Mouse (Mus musculus) layer of hippocampus, postnatal 36 days (tissue): ENCODE measurements around the gene Cyp39a1. TPM values are rescaled to one million over a fixed set of nuclear protein-coding genes. Genes with fewer than 3 reads are reported as not detected.

Experiments used
- DNase-seq, 2 experiments: peaks; one replicate each; pipeline ENCODE4 v3.0.0; 2022
- total RNA-seq, 2 experiments: library from RNA; stranded (reverse); gene quantifications; 2 replicates each; pipeline ENCODE4 v1.2.3; 2021

The Cyp39a1 gene
- total RNA-seq, 2 experiments from 2014 or later, result 0.73 to 1.2 TPM

DNA sequence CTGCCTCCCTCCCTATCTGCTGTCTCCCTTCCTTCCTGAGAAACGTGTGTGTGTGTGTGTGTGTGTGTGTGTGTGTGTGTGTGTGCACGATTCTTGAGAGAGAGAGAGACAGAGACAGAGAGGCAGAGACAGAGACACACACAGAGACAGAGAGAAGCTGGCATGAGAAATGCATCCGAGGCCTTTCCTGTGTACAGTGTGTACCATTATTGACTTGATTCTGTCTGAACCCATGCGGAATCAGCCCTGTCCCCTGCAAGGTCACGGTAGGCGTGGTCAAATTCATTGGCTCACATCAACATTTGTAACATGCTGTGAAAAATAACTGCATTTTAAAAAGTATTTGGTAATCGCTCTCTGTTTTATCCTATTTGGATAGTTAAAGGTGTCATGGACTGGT, 16.9 kb downstream of the Cyp39a1 start:
- no peak for DNase-seq

DNA sequence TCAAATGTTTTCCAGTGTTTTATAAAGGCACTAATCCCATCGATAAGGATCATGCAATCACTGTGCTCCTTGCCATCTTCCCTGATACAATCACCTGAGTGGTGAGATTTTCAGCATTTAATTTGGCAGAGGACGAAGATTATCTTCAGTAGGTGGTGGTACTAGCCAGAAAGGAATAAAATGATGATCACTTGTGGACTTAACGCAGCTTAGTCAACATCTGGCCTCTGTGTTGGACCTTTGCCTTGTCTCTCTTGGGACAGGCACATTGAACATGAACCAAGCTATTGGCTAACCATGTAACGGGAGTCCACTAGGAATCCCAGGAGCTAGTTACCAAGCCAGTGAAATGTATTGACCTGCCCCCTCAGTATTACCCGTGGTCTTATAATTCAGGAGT, 17.4 kb downstream of the Cyp39a1 start:
- DNase-seq, result no peak

DNA sequence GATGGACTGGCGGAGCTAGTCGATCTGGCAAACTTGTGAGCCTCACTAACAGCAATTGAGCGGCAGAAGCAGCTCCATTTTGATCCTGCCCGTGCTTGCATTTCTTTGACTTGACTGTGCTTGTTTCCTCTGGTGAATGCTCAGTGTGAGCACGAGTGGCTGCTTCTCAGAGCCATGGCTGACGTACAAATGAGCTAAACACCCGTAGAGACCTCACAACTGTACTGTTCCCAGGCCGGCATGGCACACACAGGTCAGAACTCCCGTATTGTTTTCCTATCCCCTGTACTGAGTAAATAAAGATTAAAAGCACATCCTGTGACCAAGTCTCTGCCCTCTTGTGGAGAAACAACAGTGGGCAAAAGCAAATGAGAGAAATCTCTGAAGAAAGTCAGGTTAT, 22.4 kb downstream of the Cyp39a1 start:
- no peak for DNase-seq

DNA sequence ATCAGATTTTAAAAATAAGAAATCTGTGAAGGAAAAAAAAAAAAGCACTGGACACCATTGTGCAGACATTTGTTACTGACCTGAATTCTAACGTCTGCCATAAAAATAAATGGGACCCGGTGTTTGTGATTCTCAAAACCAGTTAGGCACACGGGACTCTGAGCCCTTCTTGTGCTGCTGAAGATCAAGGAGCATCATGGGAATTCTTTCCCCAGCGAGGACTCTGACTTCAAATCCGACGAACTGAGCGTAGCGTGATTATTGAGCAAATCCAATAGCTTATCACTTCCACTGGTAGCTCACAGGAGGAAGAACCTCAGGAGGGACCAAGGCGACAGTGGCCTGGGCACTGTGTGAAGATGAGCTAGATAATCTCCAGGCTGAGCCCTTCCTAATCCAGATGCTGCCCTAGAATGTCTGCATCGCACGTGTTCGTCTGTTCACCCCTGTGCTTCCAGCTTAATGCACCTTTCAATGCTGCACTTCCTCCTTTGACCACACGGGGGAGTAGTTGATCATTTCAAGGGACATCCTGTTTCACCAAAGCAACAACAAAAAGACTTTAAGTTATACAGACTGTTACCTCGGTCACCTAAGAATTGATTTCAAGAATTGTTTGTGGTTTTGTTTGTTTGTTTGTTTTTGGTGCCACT, 31.9 kb downstream of the Cyp39a1 start:
- peak; percentile 48 to 75 for DNase-seq

DNA sequence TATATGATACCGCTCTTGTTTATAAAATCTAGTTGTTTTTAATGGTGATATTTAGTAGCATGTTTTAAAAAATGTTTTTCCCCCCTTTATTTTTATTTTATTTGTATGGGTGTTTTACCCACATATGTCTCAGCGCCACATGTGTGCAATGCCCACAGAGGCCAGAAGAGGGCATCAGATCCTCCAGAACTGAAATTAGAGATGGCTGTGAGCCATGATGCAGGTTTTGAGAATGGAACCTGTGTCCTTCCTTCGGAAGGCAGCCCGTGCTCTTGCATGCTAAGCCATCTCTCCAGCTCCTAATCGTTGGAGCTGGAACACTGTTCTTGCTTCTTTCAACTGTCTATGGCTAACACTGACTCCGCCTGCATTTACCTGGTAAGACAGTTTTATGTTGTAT, 33.8 kb downstream of the Cyp39a1 start:
- peak; percentile 19 to 24 for DNase-seq

DNA sequence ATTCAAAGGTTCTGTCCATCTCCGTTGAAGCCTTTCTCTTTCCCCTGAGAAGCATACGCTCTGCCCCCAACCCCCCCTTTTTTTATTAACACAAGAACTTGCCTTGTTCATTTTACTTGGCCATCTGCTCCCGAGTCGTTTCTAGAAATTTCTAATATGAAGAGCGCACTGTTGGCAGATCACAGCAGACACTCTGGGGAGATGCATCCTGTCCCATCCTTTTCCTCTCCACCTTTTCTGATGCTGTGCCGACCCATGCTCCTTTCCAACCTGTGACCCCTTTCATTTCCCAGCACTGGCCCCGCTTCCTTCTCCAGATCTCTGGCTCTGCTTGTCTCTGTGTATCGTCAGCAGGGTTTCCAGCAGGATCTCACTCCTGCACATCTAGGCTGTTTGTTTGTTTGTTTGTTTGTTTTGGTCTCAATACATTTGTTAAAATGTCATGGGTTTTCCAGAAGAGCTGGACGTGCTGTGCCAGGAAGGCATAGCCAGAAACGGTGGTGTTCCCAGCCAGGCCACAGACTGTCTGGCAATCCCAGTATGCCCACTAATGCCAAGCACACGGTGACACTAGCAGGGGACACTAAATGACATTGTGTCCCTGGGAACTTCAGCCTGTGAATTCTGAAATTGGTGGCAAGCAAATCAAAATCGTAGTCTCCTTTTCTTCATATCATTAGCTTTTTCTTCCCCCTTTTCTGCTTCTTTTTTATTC, 37.1 kb downstream of the Cyp39a1 start:
- DNase-seq, result no peak

DNA sequence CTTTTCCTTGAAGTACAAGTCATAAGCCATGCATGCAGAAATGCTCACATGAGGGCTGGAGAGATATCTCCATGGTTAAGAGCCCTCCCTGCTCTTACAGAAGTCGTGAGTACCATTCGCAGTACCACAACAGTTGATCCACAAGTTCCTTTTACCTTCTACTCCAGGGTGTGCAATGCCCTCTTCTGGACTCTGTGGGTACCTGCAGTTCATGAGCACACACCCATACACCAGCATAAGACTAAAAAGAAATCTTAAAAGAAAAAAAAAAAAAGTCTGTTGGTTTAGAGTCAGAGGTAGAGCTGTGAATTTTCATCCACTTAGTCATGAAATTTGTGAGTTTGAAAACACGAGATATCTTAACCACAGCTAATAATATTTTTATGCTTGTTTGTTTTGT, 39.5 kb downstream of the Cyp39a1 start:
- DNase-seq, result no peak

DNA sequence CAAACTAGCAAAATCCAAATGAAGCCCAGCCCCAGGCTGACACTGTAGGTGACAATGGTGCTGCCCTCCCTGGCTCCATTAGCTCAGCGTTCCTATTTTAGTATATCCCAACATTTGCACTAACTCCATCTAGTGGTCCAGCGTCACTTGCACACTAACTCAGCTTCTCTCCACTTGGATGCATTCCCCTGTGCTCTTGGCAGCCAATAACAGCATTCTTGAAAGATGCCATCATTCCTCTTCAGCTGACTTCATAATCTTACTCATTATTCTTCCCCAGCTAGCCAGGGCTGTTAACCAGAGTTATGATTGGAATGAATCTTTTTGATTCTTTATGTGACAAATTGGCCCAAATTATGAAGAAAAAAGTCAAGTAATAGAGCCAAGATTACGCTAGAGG, 40.0 kb downstream of the Cyp39a1 start:
- no peak for DNase-seq

DNA sequence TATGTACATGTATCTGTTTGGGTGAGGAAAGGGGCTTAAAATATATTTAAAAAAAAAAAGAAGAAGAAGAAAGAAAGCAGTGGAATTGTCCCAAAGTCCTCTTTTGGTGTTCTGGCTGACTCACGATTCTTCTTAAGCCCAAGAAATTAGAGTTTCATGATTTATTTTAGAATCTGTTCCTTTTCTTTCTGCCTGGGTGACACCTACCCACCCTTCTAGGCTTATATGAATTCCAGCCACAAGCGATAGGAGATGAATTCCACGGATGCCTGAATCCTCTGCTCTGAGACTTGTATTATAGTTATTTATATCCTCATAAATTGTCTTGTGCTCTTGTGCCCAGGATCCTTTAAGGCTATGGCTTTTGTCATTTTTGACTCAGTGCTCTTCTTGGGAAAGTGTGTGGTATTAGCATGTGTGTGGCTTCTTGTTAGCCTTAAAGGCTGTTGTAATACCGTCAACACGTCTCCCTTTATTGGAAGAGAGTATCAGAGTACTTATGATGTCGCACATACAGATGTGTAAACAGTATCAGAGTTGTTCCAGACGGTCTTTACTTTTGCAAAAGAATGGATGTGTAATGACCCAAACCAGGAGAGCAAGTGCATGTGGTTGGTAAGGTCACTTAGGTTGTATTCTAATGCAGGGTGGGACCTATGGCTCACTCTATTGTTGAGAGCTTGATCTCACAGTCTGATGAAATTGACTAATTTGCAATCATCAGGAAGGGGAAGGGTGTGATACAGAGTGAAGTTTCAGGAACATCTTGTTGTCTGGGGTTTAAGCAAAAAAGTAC, 44.5 kb downstream of the Cyp39a1 start:
- DNase-seq, result no peak

DNA sequence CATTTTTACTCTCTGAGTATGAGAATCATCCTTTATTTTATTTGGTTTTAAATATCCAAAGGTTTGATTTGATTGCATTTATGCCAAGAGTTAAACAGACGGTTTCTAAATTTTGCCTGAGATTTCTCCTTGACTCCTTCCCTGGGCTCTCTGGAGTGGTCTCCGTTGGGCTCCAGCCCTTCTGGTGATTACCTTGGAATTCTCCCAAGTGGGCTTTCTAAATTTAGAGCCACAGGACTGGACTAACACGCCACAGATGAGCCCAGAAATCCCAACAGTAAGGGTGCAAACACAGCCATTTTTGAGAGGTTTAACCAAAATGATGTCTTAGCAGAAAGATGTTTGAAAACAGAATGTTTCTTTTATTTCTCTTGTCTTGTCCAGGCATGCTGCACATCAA, 47.0 kb downstream of the Cyp39a1 start:
- no peak for DNase-seq

DNA sequence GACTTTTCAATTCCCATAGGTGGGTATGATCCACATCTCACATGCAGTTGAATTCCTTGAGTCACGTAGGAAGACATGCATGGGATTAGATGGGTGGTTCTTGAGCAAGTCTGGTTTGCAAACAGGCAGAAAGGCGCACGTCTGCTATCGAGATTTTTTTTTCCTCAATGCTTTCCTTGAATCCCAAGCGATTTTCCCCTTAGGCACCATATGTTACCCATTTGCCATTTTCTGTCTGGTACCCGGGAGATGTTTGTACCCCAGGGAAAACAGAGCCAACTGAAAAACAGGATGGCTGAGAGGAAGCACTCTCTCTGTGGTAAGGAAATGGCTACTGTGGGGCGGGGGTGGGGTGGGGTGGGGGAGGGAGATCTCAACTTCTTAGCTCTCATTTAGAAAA, 49.4 kb downstream of the Cyp39a1 start:
- no peak for DNase-seq

DNA sequence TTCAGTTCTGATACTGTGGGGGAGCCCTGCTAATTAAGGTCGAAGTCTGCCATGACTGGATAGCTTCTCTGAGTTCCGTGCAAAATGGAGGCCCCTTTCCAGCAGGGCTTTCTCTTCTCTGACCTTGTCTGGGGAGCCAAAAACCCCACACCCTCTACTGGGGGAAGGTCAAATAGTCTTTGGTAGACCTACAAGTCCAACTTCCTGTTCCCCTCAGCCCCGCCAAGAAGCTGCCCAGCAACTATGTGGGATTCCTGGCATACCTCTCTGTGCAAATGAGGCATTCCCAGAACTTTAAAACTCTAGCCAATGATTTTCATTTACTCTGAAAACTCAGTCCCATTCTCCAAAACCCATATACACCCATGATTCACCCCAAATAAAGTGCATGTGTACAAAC, 52.2 kb downstream of the Cyp39a1 start:
- no peak for DNase-seq

DNA sequence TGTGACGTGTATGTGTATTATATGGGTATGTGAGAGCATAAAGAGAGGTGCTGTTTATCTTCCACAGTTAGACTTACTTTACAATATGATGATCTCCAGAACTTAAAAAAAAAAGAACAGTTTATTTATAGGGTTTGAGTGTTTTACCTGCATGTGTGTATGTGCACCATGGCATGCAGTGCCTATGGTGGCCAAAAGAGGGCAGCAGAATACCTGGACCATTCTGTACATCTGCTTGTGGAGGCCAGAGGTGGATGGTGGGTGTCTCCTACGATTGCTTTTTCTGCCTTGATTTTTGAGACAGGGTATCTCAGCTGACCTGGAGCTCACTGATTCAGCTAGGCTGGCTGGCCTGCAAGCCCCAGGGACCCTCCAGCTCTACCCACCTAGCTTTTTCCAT, 57.3 kb downstream of the Cyp39a1 start:
- no peak for DNase-seq

DNA sequence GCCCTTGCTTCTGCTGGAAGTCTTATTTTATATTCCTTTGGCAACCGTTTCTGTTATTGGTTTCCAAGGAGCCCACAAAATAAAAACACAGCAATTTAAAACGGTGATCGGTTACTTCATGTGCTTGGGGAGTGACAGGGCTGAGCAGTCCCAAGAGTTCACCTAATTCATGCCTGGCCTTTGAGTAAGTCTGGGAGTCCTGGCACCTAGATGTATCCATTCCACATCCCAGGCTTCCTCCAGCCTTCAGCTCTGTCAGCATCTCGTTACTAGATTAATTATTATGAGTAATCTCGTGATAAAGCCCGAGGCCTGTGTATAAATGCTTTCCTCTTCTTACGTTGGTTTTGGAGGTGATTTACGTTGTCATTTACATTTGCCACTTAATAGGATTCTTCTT, 64.1 kb downstream of the Cyp39a1 start:
- DNase-seq, result no peak

DNA sequence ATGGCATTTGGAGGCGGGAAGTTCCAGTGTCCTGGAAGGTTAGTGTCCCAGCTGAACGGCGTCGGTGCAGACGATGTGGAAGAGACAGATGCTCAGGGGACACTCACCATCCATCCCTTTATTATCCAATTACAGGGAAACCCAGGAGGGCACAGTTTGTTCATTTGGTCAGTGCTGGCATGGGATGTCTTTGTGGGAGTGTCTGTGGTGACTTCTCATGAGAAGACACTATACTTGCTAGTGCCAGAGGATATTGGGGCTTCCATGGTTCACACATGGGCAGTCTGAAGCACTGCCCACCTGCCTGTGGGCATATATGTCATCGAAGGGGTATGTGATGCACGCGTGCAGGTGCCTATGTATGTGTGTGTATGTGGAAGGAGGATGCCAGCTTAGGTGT, 64.8 kb downstream of the Cyp39a1 start:
- DNase-seq, result no peak

DNA sequence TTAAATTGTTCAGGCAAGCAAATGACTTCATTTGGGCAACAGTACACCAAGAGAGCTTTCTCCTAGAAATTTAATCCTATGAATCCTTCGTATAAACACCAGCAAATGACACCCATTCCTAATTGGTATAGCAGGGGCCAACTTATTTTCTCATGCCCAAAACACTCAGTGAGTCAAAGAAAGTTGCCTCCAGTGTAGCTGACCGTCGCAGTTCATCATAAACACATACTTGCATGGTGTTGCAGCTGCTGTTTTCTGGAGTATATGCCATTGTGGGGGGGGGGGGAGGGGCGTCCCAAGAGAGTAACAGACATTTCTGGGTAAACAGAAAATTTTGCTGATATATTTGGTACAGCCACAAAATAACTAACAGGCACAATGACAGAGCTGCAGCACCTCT, 67.0 kb downstream of the Cyp39a1 start:
- DNase-seq, result no peak

DNA sequence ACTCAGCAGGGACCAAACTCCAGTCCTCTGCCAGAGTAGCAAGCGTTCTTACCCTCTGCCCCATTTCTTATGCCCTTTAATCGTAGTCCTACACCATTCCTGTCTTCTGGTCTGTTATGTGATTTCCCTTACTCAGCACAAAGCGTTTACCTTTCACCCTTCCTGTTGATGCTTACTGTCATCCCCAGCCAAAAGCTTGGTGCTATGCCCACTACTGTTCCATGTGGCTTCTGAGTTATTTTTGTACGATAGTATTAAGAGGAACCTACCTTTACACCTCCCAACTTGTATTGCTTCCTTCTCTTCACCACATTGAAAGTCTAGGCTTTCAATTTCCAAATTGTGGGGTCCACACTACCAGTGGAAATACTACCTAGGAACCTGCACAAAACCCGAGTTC, 76.7 kb downstream of the Cyp39a1 start:
- no peak for DNase-seq

DNA sequence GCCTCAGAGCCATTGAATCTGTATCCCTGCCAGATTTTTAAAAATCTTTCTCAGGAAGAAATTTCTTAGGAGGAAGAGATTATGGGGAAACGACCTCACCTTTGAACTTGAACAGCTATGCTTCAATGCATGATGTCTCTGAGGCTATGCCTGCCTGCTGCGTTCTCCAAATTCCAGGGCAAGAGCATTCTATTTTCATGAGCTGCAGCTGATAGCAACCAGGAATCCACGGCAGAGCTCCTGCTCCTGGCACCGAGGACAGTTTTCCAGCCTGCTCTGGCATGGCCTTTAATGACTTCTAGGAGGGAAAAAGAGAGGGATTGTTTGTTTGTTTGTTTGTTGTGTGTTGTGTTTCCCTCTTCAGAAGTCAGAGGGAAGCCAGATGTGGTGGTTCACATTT, 77.2 kb downstream of the Cyp39a1 start:
- no peak for DNase-seq

DNA sequence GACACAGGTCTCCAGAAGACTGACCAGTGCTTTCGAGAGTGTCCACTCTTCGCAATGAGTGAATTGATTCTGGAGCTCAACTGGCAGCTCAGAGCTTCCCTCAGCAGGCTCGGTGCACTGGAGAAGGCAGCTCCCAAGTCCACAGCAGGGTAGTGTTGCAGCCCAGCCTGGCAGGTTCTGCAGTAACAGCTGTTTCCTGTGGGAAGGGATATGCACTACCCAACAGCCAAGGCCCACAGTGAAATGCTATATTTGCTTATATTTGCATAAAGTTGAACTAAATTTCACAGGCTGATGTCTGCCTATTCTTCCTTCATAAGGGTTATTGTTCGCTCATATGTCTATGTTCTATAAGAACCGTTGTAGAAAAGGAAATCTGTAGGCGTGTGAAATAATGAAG, 83.9 kb downstream of the Cyp39a1 start:
- DNase-seq, result no peak

DNA sequence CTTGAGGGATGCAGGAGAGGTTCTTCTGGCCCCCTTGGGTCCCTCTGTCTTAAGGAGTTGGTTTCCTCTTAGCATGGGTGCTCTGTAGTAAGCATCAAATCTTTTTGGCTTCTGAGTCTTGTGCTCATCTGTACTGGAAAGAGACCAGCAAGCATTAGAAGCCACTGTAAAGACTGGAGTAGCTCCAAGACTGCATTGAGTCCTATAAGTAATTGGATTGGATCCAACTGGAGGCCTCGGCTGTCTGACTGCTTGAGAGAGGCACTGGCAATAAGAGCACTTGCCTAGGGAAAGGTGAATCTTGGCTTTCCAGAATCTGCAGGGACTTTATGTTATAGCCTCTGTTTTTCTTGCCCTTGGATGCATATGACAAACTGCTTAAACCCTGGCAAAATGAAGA, 85.6 kb downstream of the Cyp39a1 start:
- no peak for DNase-seq

DNA sequence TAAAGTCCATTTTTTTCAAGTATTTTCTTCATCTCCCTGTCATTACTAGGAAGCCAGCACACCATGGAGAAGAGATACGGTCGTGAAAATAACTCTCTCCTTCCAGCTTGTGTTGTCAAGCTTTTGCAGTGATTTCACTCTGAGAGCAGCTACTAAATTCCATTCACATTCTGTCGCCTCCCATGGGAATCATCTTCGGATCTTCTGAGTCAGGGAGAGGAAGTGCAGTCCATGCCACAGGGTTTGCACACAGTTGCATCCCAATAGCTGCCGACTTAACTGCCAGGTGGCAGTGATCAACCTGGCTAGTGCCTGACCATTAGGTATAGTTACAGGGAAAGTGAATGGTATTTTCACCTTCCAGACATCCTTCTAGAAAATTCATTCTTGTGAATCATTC, 87.5 kb downstream of the Cyp39a1 start:
- DNase-seq, result no peak

DNA sequence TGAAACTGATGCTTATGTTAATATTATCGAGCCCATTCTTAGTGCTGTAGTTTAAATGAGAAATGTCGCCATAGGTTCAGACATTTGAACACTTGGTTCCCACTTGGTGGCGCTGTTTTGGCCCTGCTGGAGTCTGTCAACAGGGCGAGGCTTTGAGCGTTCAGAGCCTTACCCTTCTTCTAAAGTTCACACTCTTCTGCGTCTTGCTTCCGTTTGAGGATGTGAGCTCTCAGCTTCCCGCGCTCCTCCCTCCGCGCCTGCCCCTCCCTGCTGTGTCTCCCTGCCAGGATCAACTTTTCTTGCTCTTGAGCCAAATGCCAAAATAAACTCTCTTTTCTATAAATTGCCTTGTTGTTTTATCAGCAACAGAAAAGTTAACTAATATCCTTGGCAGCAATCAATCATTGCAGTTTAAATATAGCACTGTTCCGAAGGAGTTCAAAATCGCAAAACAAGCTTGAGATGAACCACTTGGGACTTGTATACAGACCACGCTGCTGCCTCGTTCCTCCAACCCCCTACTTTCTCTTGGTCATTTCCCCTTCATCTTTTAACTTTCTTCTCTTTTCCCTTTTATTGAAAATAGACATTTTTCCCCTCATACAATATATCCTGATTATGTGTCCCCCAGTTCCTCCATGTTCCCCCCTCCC, 91.5 kb downstream of the Cyp39a1 start:
- DNase-seq, result no peak

DNA sequence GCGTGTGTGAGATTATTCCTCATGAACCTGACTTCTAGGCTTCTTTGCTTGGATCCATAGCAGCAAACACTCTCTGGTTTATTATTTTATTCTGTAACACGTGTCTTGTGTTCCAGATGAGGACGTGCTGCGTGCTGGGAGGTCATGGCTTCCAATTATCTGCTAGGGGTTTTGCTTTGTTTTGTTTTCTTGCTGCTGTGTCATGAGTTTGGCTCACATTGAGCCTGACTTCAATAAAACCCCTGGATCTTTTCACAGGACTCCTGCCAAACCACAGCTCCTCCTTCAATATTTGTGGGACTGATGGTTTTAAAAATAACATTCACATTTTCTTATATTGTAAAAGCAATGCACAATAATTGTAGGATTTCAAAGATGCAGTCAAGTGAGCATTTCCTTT, 117.3 kb downstream of the Cyp39a1 start:
- no peak for DNase-seq
